Mouse (Mus musculus): ENCODE data around the gene Pxylp1.

DNA sequence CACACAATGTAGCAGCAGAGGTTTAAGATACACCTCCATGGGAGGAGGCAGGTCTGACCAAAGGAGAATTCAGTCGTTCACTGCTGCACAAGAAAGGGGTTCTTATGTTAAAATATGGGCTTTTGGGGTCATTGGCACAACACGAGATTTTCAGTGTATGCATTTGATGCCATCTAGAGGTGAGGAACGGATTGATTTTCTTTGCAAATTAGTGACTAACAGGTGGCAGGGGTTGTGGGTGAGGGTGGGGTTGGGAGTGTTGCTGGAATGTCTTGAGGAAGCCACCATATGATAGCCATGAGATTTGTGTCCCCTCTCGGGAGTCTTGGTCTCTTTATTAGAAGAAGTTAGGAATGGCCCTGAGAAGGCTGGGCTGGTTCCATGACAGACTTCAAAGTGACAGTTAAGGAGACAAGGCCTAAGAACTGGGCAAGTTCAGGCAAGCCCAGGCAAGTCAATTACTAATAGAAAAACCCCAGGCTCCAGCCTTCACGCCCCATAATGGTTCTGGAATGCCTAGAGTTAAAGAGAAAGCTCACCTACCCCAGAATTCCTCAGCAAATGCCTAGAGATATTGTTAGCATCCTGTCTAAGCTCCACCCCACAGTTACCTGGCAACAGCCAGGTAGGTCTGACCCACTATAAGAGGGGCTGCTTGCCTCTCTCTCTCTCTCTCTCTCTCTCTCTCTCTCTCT, 92.2 kb downstream of the Pxylp1 start:
- no peak for TF ChIP-seq CTCF (IDR thresholded peaks at IDR 0.05; ENCODE audit: insufficient read depth, low read length)
- no peak for TF ChIP-seq POLR2A (IDR thresholded peaks at IDR 0.05; ENCODE audit: borderline replicate concordance, extremely low read depth, low read depth, low read length)
